Mouse (Mus musculus) E14TG2a.4 (cell line): ENCODE measurements around the gene Gm49450.

Experiments
- CTCF ChIP-seq: conservative IDR thresholded peaks from 2 replicates; pipeline ENCODE4 v1.5.1; 2014; ENCODE audit warnings: low read length
- NANOG ChIP-seq: IDR thresholded peaks from 2 replicates; pipeline ENCODE4 v1.6.1; 2014; ENCODE audit warnings: borderline replicate concordance, low read length, mixed read lengths
- POU5F1 ChIP-seq: IDR thresholded peaks from 2 replicates; pipeline ENCODE4 v1.6.1; 2014; ENCODE audit warnings: low read length, borderline replicate concordance

DNA sequence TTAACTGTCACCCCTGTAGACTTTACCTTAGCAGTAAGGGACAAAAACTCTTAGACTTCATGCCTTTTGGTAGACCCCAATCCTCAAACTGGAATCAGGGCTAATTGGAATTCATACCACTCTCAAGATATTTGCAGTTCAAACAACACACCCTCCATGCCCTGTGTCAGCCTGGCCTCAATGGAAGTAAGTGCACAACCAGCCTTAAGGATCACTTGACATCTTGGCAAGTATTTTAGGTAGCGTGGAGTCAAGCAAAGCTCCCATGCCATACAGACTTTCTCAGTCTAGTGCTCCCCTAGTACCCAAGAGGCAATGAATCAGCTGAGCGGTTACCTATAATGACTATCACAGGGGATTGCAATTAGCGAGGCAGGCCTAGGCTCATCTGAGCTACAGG, 22.4 kb downstream of the Gm49450 start:
- no peak for TF ChIP-seq CTCF
- TF ChIP-seq POU5F1, result no peak
- no peak for TF ChIP-seq NANOG
